Mouse (Mus musculus): ENCODE data around the gene Isca1. TPM values are rescaled to one million over a fixed set of nuclear protein-coding genes. Genes with fewer than 3 reads are reported as not detected.
"Not testable (repeated sequence)": the region's sequence is repeated elsewhere in the genome, so short reads cannot be mapped to it uniquely, and the experiment has no call there.

The Isca1 gene
- polyA plus RNA-seq, 1 experiment, result 301 TPM

DNA sequence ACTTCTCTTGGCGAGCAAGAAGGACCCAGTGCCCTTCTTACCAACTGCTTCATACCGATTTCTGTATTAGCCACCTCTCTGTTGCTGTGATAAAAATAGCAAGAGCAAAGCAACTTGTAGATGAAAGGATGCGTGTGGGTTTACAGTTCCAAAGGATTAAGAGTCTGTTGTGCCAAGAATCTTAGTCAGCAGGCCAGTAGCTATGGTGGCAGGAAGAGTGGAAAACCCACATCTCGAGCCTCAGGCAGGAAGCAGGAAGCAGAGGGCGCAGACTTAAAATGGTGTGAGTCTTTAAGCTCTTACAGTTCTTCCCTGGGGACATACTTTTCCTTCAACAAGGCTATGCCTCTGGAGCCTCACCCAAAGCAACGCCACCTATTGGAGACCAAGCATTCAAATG lies 24.1 kb downstream of the Isca1 start:
- no peak overlapping the region for H3K4me3 ChIP-seq (replicated peaks; ENCODE audit: insufficient read depth, low read depth, low read length)
- DNase-seq, result no peak
- no peak for TF ChIP-seq POLR2A (IDR thresholded peaks at IDR 0.05; ENCODE audit: borderline replicate concordance, insufficient read depth, low read length)
- TF ChIP-seq CTCF (IDR thresholded peaks at IDR 0.05; ENCODE audit: borderline replicate concordance, insufficient read depth, low read depth, low read length), result no peak
- no peaks in the 10 kb centered on the region for H3K27me3 ChIP-seq (ENCODE audit: control insufficient read depth, insufficient read depth, low read length)
- H3K27ac ChIP-seq (ENCODE audit: insufficient read depth, low read length), result no peak overlapping the region
- 78% methylated on average over 6 of the region's 6 CpGs for WGBS
- H3K4me1 ChIP-seq (ENCODE audit: control insufficient read depth, insufficient read depth, low read length), result peaks cover 8% of the 10 kb centered on the region

DNA sequence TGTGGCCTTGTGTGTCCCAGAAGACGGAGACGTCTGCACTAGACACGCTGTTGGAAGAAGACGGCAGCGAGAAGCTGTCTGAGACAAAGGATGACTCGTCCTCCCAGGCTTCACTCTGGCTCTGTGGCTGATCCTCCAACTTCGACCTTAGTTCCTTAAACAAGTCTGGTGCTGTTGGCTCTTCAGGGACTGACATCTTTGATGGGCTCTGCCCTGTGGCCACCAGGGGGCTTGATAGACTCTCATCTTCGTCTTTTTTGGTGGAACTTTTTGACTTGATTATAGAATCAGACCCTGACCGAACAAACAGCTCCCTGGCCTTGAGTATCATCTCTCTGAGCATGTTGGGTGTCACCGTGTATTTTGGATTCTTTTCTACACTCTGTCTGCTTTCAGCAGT lies 27.9 kb downstream of the Isca1 start:
- no peak overlapping the region for H3K4me3 ChIP-seq (replicated peaks; ENCODE audit: insufficient read depth, low read depth, low read length)
- WGBS, result 73% methylated on average over 10 of the region's 10 CpGs
- peaks cover 3% of the 10 kb centered on the region for H3K4me1 ChIP-seq (ENCODE audit: control insufficient read depth, insufficient read depth, low read length)
- no peak overlapping the region for H3K27ac ChIP-seq (ENCODE audit: insufficient read depth, low read length)
- H3K27me3 ChIP-seq (ENCODE audit: control insufficient read depth, insufficient read depth, low read length), result no peaks in the 10 kb centered on the region
- no peak for DNase-seq
- TF ChIP-seq POLR2A (IDR thresholded peaks at IDR 0.05; ENCODE audit: borderline replicate concordance, insufficient read depth, low read length), result no peak

DNA sequence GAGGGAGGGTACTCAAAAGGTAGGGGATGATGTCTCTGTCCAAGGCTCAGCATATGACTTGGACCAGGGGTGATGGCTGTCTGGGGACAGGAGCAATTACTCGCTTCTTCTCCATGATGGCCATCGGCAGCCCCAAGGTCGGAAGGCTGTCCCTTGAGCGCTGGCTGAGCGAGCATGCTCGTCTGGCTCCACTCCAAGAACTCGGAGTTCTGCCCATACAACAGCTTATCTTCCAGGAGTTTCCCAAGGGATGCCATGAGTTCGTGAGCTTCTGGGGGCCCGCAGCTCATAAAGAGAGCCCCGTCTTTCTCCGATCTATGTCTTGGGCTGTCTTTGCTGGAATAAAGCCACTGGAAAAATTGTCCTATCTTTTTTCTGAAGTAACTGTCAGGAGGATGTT lies 28.5 kb downstream of the Isca1 start:
- no peaks in the 10 kb centered on the region; the same call in 1 of the 2 replicates for H3K4me1 ChIP-seq (ENCODE audit: control insufficient read depth, insufficient read depth, low read length)
- H3K4me3 ChIP-seq (replicated peaks; ENCODE audit: insufficient read depth, low read depth, low read length), result no peak overlapping the region
- H3K27me3 ChIP-seq (ENCODE audit: control insufficient read depth, insufficient read depth, low read length), result no peaks in the 10 kb centered on the region
- WGBS, result 18% methylated on average over 11 of the region's 11 CpGs
- H3K27ac ChIP-seq (ENCODE audit: insufficient read depth, low read length), result no peak overlapping the region
- DNase-seq, result no peak
- TF ChIP-seq POLR2A (IDR thresholded peaks at IDR 0.05; ENCODE audit: borderline replicate concordance, insufficient read depth, low read length) (no peak), CTCF (IDR thresholded peaks at IDR 0.05; ENCODE audit: borderline replicate concordance, insufficient read depth, low read depth, low read length) (no peak)

DNA sequence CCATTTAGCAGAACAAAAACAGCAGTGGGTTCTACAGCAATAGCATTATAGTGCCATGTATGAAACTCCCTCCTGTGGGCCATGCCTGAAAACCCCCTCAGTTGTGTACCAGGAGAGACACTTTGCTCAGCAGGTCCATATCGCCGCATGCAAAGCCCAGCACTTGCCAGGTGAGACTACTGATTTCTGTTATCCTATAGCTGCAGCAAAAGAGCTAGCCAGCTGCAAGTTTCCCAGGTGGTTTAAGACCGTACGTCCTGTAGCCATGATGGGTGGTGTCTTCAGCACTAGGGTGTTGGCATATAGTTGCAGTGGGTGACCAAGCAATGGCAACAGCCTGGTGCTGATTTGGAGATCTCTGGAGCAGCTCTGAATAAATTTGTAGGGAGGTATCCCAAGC lies 30.2 kb downstream of the Isca1 start:
- H3K27me3 ChIP-seq (ENCODE audit: control insufficient read depth, insufficient read depth, low read length), result no peaks in the 10 kb centered on the region
- 93% methylated on average over 4 of the region's 4 CpGs for WGBS
- TF ChIP-seq CTCF (IDR thresholded peaks at IDR 0.05; ENCODE audit: borderline replicate concordance, insufficient read depth, low read depth, low read length), result no peak
- no peak for TF ChIP-seq POLR2A (IDR thresholded peaks at IDR 0.05; ENCODE audit: borderline replicate concordance, insufficient read depth, low read length)
- no peak for DNase-seq
- no peaks in the 10 kb centered on the region; the same call in 1 of the 2 replicates for H3K4me1 ChIP-seq (ENCODE audit: control insufficient read depth, insufficient read depth, low read length)
- no peak overlapping the region for H3K4me3 ChIP-seq (replicated peaks; ENCODE audit: insufficient read depth, low read depth, low read length)
- no peak overlapping the region for H3K27ac ChIP-seq (ENCODE audit: insufficient read depth, low read length)

DNA sequence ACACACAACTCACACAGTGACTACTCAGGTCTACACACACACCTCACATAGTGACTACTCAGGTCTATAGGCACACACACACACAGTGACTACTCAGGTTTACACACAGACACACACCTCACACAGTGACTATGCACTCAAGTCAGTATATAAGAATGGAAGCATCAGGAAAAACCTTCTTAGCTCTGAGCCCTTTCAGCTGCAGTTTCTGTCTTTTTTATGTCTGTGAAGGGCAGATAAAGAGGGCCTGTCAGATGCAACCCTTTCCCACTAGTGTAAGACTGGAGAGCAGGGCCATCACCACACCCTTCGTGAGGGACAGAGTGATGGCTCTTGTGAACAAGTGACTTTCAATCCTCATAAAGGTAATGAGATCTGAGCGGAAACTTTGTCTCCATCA lies 31.2 kb downstream of the Isca1 start:
- no peak for TF ChIP-seq POLR2A (IDR thresholded peaks at IDR 0.05; ENCODE audit: borderline replicate concordance, insufficient read depth, low read length)
- no peak for TF ChIP-seq CTCF (IDR thresholded peaks at IDR 0.05; ENCODE audit: borderline replicate concordance, insufficient read depth, low read depth, low read length)
- no peak overlapping the region for H3K27ac ChIP-seq (ENCODE audit: insufficient read depth, low read length)
- H3K4me3 ChIP-seq (replicated peaks; ENCODE audit: insufficient read depth, low read depth, low read length), result no peak overlapping the region
- no peaks in the 10 kb centered on the region for H3K27me3 ChIP-seq (ENCODE audit: control insufficient read depth, insufficient read depth, low read length)
- DNase-seq, result no peak
- 85% methylated on average over 2 of the region's 2 CpGs for WGBS
- no peaks in the 10 kb centered on the region; the same call in 1 of the 2 replicates for H3K4me1 ChIP-seq (ENCODE audit: control insufficient read depth, insufficient read depth, low read length)

DNA sequence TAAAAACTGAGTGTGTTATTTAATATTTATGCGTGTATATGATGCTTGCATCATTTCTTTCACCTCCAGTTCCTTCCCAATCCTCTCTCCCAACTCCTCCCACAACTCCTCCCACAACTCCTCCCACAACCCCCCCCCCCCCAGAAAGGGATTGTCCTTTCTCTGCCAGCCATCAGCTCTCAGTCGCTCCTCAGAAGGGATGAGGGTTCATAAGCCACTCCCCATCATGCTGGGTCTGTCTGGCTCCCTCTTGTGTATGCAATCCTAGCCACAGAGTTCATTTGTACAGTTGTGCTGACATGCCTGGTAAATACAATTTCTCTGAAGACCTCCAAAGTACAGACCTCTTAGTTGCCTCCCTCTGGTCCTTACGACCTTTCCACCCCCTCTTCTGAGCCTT lies 34.4 kb downstream of the Isca1 start:
- no peak for DNase-seq
- 37% methylated on average over 3 of the region's 3 CpGs for WGBS
- Histone ChIP-seq H3K27ac (ENCODE audit: insufficient read depth, low read length) (no peak overlapping the region), H3K4me1 (ENCODE audit: control insufficient read depth, insufficient read depth, low read length) (no peaks in the 10 kb centered on the region; the same call in 1 of the 2 replicates), H3K27me3 (ENCODE audit: control insufficient read depth, insufficient read depth, low read length) (no peaks in the 10 kb centered on the region), H3K4me3 (replicated peaks; ENCODE audit: insufficient read depth, low read depth, low read length) (no peak overlapping the region)
- no peak for TF ChIP-seq CTCF (IDR thresholded peaks at IDR 0.05; ENCODE audit: borderline replicate concordance, insufficient read depth, low read depth, low read length)
- TF ChIP-seq POLR2A (IDR thresholded peaks at IDR 0.05; ENCODE audit: borderline replicate concordance, insufficient read depth, low read length), result no peak

DNA sequence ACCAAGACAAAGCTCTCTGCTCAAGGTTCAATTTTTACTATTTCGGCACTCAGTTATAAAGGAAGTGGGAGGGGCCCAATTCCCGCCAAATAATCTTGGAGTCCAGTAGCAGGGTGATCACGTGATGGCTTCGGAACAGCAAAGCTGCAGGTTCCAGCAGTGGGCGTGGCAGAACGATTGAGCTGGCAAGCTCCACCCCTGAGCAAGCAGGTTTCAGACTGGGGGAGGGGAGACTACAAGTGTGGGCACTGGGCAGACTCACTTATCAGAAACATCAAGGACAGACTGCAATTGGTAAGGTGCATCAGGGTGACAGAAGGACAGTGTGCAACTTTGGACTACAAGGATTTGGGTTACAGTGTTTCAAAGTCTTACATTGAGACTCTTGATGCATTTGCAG lies 35.3 kb downstream of the Isca1 start:
- H3K4me1 ChIP-seq (ENCODE audit: control insufficient read depth, insufficient read depth, low read length); H3K27ac ChIP-seq (ENCODE audit: insufficient read depth, low read length); H3K27me3 ChIP-seq (ENCODE audit: control insufficient read depth, insufficient read depth, low read length); DNase-seq; H3K4me3 ChIP-seq (replicated peaks; ENCODE audit: insufficient read depth, low read depth, low read length): not testable (repeated sequence)
- WGBS, result 45% methylated on average over 6 of the region's 6 CpGs

DNA sequence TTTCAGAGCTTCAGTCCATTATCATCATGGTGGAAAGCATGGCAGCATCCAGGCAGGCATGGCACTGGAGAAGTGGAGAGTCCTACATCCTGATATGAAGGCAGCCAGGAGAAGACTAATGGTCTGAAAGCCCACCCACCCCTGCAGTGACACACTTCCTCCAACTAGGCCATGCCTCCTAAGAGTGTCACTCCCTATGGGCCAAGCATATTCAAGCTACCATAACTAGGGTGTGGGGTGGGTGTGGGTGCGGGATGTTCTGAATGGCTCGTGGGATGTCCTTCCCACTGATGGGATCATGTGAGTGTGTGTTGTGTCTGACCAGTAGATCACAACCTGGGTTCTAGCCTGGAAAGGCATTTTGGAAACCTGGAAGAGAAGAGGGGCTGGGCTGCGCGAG lies 35.7 kb downstream of the Isca1 start:
- WGBS, result 89% methylated on average over 4 of the region's 4 CpGs
- no peaks in the 10 kb centered on the region; the same call in 1 of the 2 replicates for H3K4me1 ChIP-seq (ENCODE audit: control insufficient read depth, insufficient read depth, low read length)
- no peaks in the 10 kb centered on the region for H3K27me3 ChIP-seq (ENCODE audit: control insufficient read depth, insufficient read depth, low read length)
- no peak overlapping the region for H3K27ac ChIP-seq (ENCODE audit: insufficient read depth, low read length)
- no peak for DNase-seq
- TF ChIP-seq CTCF (IDR thresholded peaks at IDR 0.05; ENCODE audit: borderline replicate concordance, insufficient read depth, low read depth, low read length) (no peak), POLR2A (IDR thresholded peaks at IDR 0.05; ENCODE audit: borderline replicate concordance, insufficient read depth, low read length) (no peak)
- no peak overlapping the region for H3K4me3 ChIP-seq (replicated peaks; ENCODE audit: insufficient read depth, low read depth, low read length)

DNA sequence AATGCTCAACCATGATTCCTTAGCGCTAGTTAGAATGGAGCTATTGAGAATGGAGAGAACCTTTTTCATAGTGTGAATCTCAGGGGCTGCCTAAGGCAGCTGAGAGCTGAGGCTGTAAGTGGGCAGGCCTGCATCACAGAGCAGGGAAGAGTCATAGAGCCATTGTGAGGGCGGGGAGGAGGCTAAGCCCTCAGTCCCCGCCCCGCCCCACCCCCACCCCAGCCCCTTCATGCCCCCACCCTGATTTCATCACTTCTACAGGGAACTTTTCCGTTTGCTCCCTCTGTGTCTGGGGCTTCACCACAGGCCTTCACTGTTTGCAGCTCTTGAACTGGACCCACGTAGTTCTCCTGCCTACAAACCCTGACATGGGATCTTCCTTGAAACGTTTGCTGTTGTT lies 38.0 kb downstream of the Isca1 start, which contains the start of gene Spata31d1d:
Gene Spata31d1d (minus strand): TSS at position 101 of the 400 bp plus-strand sequence.
- Histone ChIP-seq H3K27me3 (ENCODE audit: control insufficient read depth, insufficient read depth, low read length) (no peaks in the 10 kb centered on the region), H3K27ac (ENCODE audit: insufficient read depth, low read length) (no peak within 1 kb of the TSS), H3K4me3 (replicated peaks; ENCODE audit: insufficient read depth, low read depth, low read length) (no peak within 1 kb of the TSS), H3K4me1 (ENCODE audit: control insufficient read depth, insufficient read depth, low read length) (no peaks in the 10 kb centered on the region; the same call in 1 of the 2 replicates)
- 49% methylated on average over 7 of the region's 7 CpGs for WGBS
- no peak for DNase-seq
- TF ChIP-seq POLR2A (IDR thresholded peaks at IDR 0.05; ENCODE audit: borderline replicate concordance, insufficient read depth, low read length), result no peak
- no peak for TF ChIP-seq CTCF (IDR thresholded peaks at IDR 0.05; ENCODE audit: borderline replicate concordance, insufficient read depth, low read depth, low read length)

All from cerebellum, adult 2 months (tissue).